Comparison of ENCODE assay signal across 21 mouse cellular contexts in genomic region chr7:46555731-46556130, GRCm38 (mm10).
DNase-seq lines count a peak whose midpoint lies in the region; ATAC-seq lines count a peak whose summit lies in the region.
"Had no signal": no experiment of that assay in that cellular context is flagged by ENCODE, and none has a peak within 500 bp of the region (broad histone marks: within the 10 kb centered on the region; RNA-seq: fewer than 3 reads in every experiment).

No protein-coding gene starts in this region.

- no peak overlapping the region for H3K4me3 ChIP-seq in forebrain, embryonic 14.5 days (ENCODE audit: low read depth, low read length)
- no peak overlapping the region for H3K4me3 ChIP-seq in forebrain, embryonic 11.5 days (ENCODE audit: low read depth, low read length)
- no peak overlapping the region for H3K4me3 ChIP-seq in embryonic facial prominence, embryonic 10.5 days
- H3K4me3 ChIP-seq: embryonic facial prominence, embryonic 13.5 days; gastrocnemius, adult 2 months; heart, embryonic 12.5 days; hindbrain, embryonic 15.5 days; limb, embryonic 15.5 days; liver, embryonic 15.5 days had no signal

- WGBS in forebrain, embryonic 14.5 days, result 93% methylated on average over 7 of the region's 7 CpGs
- WGBS in forebrain, embryonic 11.5 days, result 91% methylated on average over 7 of the region's 7 CpGs
- 94% methylated on average over 7 of the region's 7 CpGs for WGBS in embryonic facial prominence, embryonic 10.5 days

- no peak overlapping the region for H3K4me2 ChIP-seq in forebrain, embryonic 14.5 days (ENCODE audit: low read length)
- no peak overlapping the region for H3K4me2 ChIP-seq in forebrain, embryonic 11.5 days (ENCODE audit: low read depth, low read length, severe bottlenecking)
- H3K4me2 ChIP-seq: embryonic facial prominence, embryonic 13.5 days; heart, embryonic 12.5 days; hindbrain, embryonic 15.5 days; limb, embryonic 15.5 days; liver, embryonic 15.5 days had no signal

- H3K27ac ChIP-seq in forebrain, embryonic 14.5 days (ENCODE audit: low read depth, low read length), result peak overlapping the region; percentile 14; the same call in 1 of the 2 replicates
- H3K27ac ChIP-seq in forebrain, embryonic 11.5 days (ENCODE audit: low read depth, low read length), result no peak overlapping the region
- no peak overlapping the region; the same call in 1 of the 2 replicates for H3K27ac ChIP-seq in embryonic facial prominence, embryonic 10.5 days (replicated peaks)
- H3K27ac ChIP-seq: embryonic facial prominence, embryonic 13.5 days; gastrocnemius, adult 2 months; limb, embryonic 15.5 days; liver, embryonic 15.5 days; macrophage had no signal

- no peaks in the 10 kb centered on the region for H3K9me3 ChIP-seq in forebrain, embryonic 14.5 days (replicated peaks; ENCODE audit: control insufficient read depth, low read length)
- no peaks in the 10 kb centered on the region for H3K9me3 ChIP-seq in forebrain, embryonic 11.5 days (ENCODE audit: control insufficient read depth, low read length)
- no peaks in the 10 kb centered on the region for H3K9me3 ChIP-seq in embryonic facial prominence, embryonic 10.5 days
- H3K9me3 ChIP-seq: embryonic facial prominence, embryonic 13.5 days; heart, embryonic 12.5 days; hindbrain, embryonic 15.5 days; limb, embryonic 15.5 days; liver, embryonic 15.5 days had no signal

- no peak overlapping the region for H3K9ac ChIP-seq in forebrain, embryonic 14.5 days (ENCODE audit: low read length)
- H3K9ac ChIP-seq in forebrain, embryonic 11.5 days (ENCODE audit: low read length), result no peak overlapping the region
- H3K9ac ChIP-seq: embryonic facial prominence, embryonic 13.5 days; heart, embryonic 12.5 days; hindbrain, embryonic 15.5 days; limb, embryonic 15.5 days; liver, embryonic 15.5 days had no signal

- no peaks in the 10 kb centered on the region for H3K27me3 ChIP-seq in forebrain, embryonic 14.5 days (replicated peaks; ENCODE audit: control insufficient read depth, insufficient read depth, low read length)
- no peaks in the 10 kb centered on the region for H3K27me3 ChIP-seq in forebrain, embryonic 11.5 days (ENCODE audit: control insufficient read depth, insufficient read depth, low read length)
- H3K27me3 ChIP-seq in embryonic facial prominence, embryonic 10.5 days (replicated peaks; ENCODE audit: low read depth, poor library complexity, severe bottlenecking), result no peaks in the 10 kb centered on the region
- H3K27me3 ChIP-seq: embryonic facial prominence, embryonic 13.5 days; heart, embryonic 12.5 days; hindbrain, embryonic 15.5 days; limb, embryonic 15.5 days; liver, embryonic 15.5 days; Patski had no signal

- H3K4me1 ChIP-seq in forebrain, embryonic 14.5 days (ENCODE audit: control insufficient read depth, insufficient read depth, low read length), result peaks cover 23% of the 10 kb centered on the region
- H3K4me1 ChIP-seq in forebrain, embryonic 11.5 days (replicated peaks; ENCODE audit: control insufficient read depth, insufficient read depth, low read length), result peaks cover 7% of the 10 kb centered on the region; the same call in 1 of the 2 replicates
- H3K4me1 ChIP-seq in embryonic facial prominence, embryonic 10.5 days, result peaks cover 32% of the 10 kb centered on the region
- H3K4me1 ChIP-seq: limb, embryonic 15.5 days had no signal

- DNase-seq in forebrain, embryonic 14.5 days (ENCODE audit: low spot score), result no peak
- DNase-seq in forebrain, embryonic 11.5 days (ENCODE audit: low spot score), result no peak
- peak; percentile 15 for DNase-seq in kidney, postnatal 10 days
- DNase-seq in kidney, adult 9 months, result no peak
- DNase-seq in 3134 (ENCODE audit: extremely low read depth, insufficient read length, low spot score), result peak; percentile 32
- peak; percentile 84 for DNase-seq in adrenal gland, adult 2 months
- no peak for DNase-seq in embryonic facial prominence, embryonic 10.5 days (ENCODE audit: low spot score)
- DNase-seq: cerebellum, adult 9-11 months; gastrocnemius, adult 2 months; heart, postnatal 14 days; layer of hippocampus, postnatal 36 days; thymus, postnatal 36 days had no signal

- no peak for ATAC-seq in forebrain, embryonic 14.5 days
- no peak for ATAC-seq in forebrain, embryonic 11.5 days (replicated peaks; ENCODE audit: low FRiP score)
- ATAC-seq in megakaryocyte, adult 5-6 weeks (ENCODE audit: poor library complexity, severe bottlenecking), result no peak
- ATAC-seq: intestine, embryonic 16.5 days; Patski had no signal

- no peaks in the 10 kb centered on the region for H3K36me3 ChIP-seq in forebrain, embryonic 14.5 days (ENCODE audit: control insufficient read depth, insufficient read depth, low read length)
- H3K36me3 ChIP-seq in forebrain, embryonic 11.5 days (ENCODE audit: control insufficient read depth, insufficient read depth, low read length), result no peaks in the 10 kb centered on the region
- H3K36me3 ChIP-seq in embryonic facial prominence, embryonic 10.5 days (replicated peaks), result no peaks in the 10 kb centered on the region
- H3K36me3 ChIP-seq: embryonic facial prominence, embryonic 13.5 days; heart, embryonic 12.5 days; hindbrain, embryonic 15.5 days; limb, embryonic 15.5 days; liver, embryonic 15.5 days had no signal

Comparison
In these comparisons a context has a peak if more than half of its experiments do, and no peak if none do; other contexts are left out.
1. DNase-seq: peak in kidney, postnatal 10 days (single experiment), 3134 (single experiment) and adrenal gland, adult 2 months (single experiment); none in forebrain, embryonic 14.5 days (single experiment), forebrain, embryonic 11.5 days (single experiment), kidney, adult 9 months (single experiment) and embryonic facial prominence, embryonic 10.5 days (single experiment).